Mouse (Mus musculus): Measurements from ENCODE around the gene Socs3. TPM values are rescaled to one million over a fixed set of nuclear protein-coding genes. Genes with fewer than 3 reads are reported as not detected.

Socs3 gene
- total RNA-seq, 2 experiments from 2014 or later, result 5.0 to 9.0 TPM

GRCm38 (mm10) chr11:117954819-117955218 is 15.0 kb downstream of the Socs3 start:
- no peak for DNase-seq

GRCm38 (mm10) chr11:117954094-117954493 is 15.8 kb downstream of the Socs3 start:
- DNase-seq, result no peak

DNA sequence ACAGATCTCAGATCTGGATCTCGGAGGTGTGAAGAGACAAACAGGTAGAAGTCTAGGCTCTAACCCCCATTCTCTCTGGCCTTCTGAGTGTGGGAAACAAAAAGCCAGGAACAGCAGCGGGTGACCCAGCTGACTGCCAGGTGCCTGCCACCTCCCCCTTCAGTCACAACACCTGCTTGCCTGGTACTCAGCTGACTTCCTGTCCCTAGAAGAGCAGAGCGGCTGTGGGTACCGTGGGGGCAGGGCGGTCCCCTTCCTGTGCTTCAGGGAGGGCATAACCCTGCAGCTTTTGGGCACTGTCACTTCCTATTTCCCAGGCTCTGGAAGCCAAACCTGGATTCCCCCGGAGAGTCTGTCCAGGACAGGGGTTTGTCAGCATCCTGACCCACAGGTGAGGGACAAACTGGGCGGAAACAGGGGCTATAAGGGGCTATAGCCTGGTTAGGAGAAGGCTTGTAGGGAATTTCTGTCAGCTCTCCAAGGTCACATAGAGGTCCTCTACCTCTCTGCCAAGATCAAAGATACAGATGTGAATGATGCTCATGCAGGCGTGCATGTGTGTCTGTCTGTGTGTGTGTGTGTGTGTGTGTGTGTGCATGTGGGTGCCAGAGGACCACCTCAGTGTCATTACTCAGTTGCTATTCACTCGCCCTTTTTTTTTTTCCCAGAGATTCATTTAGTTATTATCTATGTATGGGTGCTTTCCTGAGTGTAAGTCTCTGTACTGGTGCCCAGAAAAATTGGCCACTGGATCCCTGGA is 17.5 kb downstream of the Socs3 start:
- DNase-seq, result no peak

DNA sequence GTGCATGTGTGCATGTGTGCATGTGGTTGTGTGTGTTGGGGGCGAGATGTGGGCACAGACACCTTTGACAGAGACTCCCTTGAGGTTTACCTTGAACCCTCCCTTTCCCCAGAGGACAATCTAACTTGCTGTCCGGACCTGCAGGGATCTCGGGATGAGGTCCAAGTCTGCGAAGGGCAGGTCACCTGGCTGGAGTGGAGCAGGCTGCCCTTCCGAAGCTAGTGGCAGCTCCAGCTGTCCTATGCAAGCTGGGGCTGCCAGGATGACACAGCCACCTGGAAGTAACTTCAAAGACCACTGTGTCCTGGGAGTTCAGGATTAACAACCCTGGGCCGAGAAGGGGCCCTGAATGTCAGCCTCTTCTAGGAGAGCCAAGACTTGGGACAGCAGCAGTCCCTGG is 18.5 kb downstream of the Socs3 start:
- DNase-seq, result no peak

- DNase-seq, result peak; percentile 78
Measured at GRCm38 (mm10) chr11:117949392-117950091, 20.3 kb downstream of the Socs3 start.

GRCm38 (mm10) chr11:117946996-117947419 is 22.8 kb downstream of the Socs3 start:
- no peak for DNase-seq

- no peak for DNase-seq
Measured at GRCm38 (mm10) chr11:117946195-117946979, 23.5 kb downstream of the Socs3 start.

GRCm38 (mm10) chr11:117941848-117942247 is 28.0 kb downstream of the Socs3 start:
- DNase-seq, result no peak

- no peak for DNase-seq
Measured at GRCm38 (mm10) chr11:117941325-117941834, 28.5 kb downstream of the Socs3 start.

DNA sequence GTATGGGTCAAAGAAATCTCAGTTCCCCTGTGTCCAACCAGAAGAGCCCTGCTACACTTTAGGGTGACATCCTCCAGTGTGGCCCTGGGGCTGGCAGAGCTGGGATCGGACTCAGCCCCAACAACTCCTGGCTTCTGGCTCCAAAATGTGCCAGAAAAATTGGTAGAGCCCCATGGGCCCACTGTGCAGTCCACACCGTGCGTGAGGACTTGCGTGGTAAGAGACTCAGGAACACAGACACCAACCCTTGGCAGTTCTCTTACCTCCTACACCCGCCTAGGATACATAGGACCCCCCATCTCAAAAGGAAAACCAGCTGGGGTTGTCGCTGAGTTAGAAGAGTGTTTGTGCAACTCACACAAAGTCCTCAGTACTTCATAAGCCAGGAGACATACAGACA is 29.0 kb downstream of the Socs3 start:
- no peak for DNase-seq

GRCm38 (mm10) chr11:117939741-117940285 is 30.0 kb downstream of the Socs3 start:
- DNase-seq, result peak; percentile 82

DNA sequence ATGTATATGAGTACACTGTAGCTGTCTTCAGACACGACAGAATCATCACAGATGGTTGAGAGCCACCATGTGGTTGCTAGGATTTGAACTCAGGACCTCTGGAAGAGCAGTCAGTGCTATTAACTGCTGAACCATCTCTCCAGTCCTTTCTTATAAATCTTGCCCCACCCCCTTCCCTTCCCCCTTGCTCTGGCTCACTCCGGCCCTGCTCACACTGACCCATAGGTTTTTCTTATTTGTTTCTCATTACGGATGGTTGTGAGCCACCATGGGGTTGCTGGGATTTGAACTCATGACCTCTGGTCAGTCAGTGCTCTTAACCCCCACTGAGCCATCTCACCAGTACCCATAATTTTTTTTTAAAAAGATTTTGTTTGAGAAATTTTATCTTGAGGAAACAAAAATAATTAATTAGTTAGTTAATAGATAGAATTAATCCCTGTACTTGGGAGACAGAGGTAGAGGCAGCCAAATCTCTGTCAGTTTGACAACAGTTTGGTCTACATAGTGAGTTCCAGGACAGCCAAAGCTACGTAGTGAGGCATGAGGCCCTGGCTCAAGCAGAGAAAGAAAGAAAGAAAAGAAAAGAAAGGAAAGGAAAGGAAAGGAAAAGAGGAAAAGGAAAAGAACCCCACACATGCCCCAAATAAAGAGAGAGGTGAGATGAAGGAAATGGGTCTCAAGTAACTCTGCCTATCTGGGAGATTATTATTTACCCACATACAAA is 30.7 kb downstream of the Socs3 start:
- no peak for DNase-seq

- peak; percentile 79 for DNase-seq
Measured at GRCm38 (mm10) chr11:117936202-117936601, 33.6 kb downstream of the Socs3 start.

DNA sequence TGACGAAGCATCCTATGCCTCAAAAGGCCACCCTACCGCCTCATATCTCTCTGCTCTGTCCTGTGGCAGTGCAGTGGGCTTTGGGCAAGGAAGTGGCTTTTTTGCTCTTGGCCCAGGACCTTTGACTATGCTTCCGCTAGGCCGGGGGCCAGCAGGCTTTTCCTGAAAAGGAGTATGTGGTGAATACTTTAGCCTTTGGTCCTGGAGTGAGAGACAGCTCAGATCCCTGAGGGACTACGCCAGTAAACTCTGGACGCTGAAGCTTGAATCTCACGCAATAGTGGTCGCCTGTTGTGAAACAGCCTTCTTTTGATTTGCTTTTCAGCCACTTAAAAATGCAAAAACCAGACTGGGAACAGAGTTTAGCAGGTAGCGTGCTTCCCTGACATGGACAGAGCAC is 34.2 kb downstream of the Socs3 start:
- peak; percentile 67 for DNase-seq

- DNase-seq, result no peak
Measured at GRCm38 (mm10) chr11:117934576-117935368, 35.1 kb downstream of the Socs3 start.

DNA sequence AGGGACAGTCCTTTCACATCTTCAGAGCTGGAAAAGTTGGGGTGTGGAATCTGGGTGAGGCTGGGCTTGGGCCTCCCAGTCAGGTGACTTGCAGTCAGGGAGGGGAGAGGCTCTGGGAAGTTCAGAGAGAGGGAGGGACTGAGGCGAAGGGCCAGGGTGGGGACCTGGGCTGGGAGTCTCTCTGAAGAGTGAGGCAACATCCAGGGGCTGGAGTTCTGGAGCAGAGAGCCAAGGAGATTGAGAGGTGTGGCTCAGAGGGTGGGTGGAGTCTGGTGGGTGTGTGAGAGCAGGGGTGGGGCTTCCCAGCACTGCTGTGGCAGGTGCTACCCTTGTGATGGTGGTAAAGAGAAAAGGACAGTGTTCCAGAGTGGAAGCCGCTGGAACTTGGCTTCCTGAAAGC is 35.7 kb downstream of the Socs3 start:
- DNase-seq, result peak; percentile 47

DNA sequence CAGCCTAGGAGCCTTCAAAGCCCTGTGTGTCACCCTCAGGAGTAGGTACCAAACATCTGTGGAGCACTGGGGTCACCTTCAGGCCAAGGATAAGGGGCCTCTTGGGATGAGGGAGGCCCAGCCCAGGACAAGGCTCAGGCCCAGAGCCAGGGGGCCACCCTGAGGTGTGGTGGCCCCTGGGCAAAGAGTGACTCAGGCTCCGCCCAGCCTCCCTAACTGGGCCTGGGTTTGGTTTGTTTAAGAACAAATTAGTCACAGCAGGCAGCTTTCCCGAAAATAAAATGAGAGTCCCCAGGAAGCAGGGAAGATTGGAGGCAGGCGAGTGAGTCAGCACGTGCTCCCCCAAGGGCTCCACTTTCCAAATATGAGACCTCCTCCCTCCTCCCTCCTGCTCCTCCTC is 37.7 kb downstream of the Socs3 start:
- DNase-seq, result no peak

DNA sequence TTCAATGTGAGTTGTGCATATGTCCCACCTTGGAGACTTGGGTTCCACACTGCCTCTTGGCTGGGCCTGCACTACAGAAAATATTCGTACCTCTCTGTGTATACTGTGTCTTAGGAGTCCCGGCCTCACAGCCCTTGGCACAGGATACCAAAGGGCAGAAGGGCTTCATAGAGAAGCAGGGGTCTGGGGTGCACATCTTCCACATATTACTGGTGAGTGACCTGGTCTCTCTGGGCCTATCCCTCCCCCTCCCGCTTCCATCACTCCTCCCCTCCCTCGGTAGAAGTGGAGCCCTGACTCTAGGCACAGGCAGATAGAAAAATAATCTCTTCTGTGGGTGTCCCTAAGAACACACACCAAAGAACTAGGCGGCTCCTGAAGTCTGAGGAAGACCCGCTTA is 38.3 kb downstream of the Socs3 start:
- DNase-seq, result no peak

DNA sequence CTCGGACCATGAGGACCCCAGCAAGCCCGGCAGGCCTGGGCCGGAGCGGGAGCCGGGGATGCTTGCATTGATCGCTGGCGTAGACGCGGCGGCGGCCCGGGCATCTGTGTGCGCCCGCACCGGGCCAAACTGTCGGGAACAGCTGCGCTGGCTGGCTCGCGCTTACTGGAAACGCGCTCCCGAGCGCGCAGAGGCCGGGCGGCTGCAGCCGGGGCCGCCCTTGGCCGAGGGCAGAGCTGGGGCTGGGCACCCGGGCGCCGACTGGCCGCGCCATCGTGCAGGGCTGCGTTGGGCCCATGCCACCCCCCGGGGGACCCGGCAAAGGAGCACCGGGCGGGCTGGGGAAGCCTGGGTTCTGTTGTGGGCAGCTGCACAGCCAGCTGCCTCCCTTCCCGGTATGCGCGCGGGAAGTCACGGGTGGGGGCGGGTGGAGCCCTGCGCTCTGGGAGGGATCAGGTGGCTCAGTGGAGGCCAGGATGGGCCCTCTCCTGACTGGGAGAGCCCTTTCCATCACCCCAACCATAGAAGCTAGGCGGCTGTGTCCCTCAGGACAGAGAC is 39.0 kb downstream of the Socs3 start:
- peak; percentile 68 for DNase-seq

GRCm38 (mm10) chr11:117925541-117925940 is 44.3 kb downstream of the Socs3 start:
- DNase-seq, result no peak

GRCm38 (mm10) chr11:117924466-117924865 is 45.4 kb downstream of the Socs3 start:
- no peak for DNase-seq

Measured in adrenal gland, postnatal 10 days (tissue).